Mouse (Mus musculus) gonadal fat pad, adult 2 months (tissue): ENCODE results near the gene Cds1. TPM values are rescaled to one million over a fixed set of nuclear protein-coding genes. Genes with fewer than 3 reads are reported as not detected.

ENCODE experiments used
- polyA plus RNA-seq: library from polyadenylated mRNA; depleted of rRNA; stranded (reverse); fragments of >200 nt; gene quantifications from 2 replicates; pipeline ENCODE4 v1.2.3, GENCODE M21; 2012; rRNA removed

Gene Cds1
- polyA plus RNA-seq, 1 experiment = 103 TPM

Other genes starting within 250 kb of the Cds1 start
- 0.03 and 0.11 TPM in 2 replicates for gene Nkx6-1, start 100.1 kb upstream of the Cds1 start, polyA plus RNA-seq